Mouse (Mus musculus) midbrain, embryonic 12.5 days (tissue): Measurements from ENCODE around the gene Mapre1. TPM values are rescaled to one million over a fixed set of nuclear protein-coding genes. Genes with fewer than 3 reads are reported as not detected.
"Not testable (repeated sequence)": the region's sequence is repeated elsewhere in the genome, so short reads cannot be mapped to it uniquely, and the experiment has no call there.

Experiments
- ATAC-seq: fragments of 200-750 bp; cut with Nextera tagmentation; 2 replicates; pipeline ENCODE4 v1.8.0; 2017; ENCODE audit warnings: low read depth, moderate TSS enrichment, moderate library complexity; ENCODE audit not compliant: low FRiP score
- H3K27ac ChIP-seq: fragments of 300-500 bp; sonication (generic); replicated peaks from 2 replicates; pipeline ENCODE4 v1.5.1; 2016; ENCODE audit warnings: mild to moderate bottlenecking
- H3K27me3 ChIP-seq: fragments of 300-500 bp; sonication (generic); 2 replicates; pipeline ENCODE4 v1.6.1; 2016; ENCODE audit warnings: mild to moderate bottlenecking
- H3K36me3 ChIP-seq: fragments of 300-500 bp; sonication (generic); 2 replicates; pipeline ENCODE4 v1.6.1; 2016
- H3K4me1 ChIP-seq: fragments of 300-500 bp; sonication (generic); 2 replicates; pipeline ENCODE4 v1.6.1; 2016
- H3K4me2 ChIP-seq: fragments of 300-500 bp; sonication (generic); replicated peaks from 2 replicates; pipeline ENCODE4 v1.6.1; 2016; ENCODE audit warnings: mild to moderate bottlenecking, moderate library complexity
- H3K4me3 ChIP-seq: fragments of 300-500 bp; sonication (generic); 2 replicates; pipeline ENCODE4 v1.5.1; 2016; ENCODE audit warnings: mild to moderate bottlenecking
- H3K9ac ChIP-seq: fragments of 300-500 bp; sonication (generic); replicated peaks from 2 replicates; pipeline ENCODE4 v1.6.1; 2016; ENCODE audit warnings: mild to moderate bottlenecking, moderate library complexity
- H3K9me3 ChIP-seq: fragments of 300-500 bp; sonication (generic); 2 replicates; pipeline ENCODE4 v1.6.1; 2016; ENCODE audit warnings: mild to moderate bottlenecking
- WGBS: fragments of 180-500 bp; shearing (Covaris S2); methylation state at CpG from one replicate; pipeline ENCODE4 v1.1.7; 2016; 5-methylcytosine and 5-hydroxymethylcytosine counted together
- polyA plus RNA-seq: library from polyadenylated mRNA; unstranded; fragments of >200 nt; fragmentation: Nextera tagmentation; extraction: Ambion mirVana; gene quantifications from 2 replicates; pipeline ENCODE4 v1.2.1, GENCODE M21; 2016

Mapre1 gene
- polyA plus RNA-seq = 362 and 384 TPM in 2 replicates

DNA sequence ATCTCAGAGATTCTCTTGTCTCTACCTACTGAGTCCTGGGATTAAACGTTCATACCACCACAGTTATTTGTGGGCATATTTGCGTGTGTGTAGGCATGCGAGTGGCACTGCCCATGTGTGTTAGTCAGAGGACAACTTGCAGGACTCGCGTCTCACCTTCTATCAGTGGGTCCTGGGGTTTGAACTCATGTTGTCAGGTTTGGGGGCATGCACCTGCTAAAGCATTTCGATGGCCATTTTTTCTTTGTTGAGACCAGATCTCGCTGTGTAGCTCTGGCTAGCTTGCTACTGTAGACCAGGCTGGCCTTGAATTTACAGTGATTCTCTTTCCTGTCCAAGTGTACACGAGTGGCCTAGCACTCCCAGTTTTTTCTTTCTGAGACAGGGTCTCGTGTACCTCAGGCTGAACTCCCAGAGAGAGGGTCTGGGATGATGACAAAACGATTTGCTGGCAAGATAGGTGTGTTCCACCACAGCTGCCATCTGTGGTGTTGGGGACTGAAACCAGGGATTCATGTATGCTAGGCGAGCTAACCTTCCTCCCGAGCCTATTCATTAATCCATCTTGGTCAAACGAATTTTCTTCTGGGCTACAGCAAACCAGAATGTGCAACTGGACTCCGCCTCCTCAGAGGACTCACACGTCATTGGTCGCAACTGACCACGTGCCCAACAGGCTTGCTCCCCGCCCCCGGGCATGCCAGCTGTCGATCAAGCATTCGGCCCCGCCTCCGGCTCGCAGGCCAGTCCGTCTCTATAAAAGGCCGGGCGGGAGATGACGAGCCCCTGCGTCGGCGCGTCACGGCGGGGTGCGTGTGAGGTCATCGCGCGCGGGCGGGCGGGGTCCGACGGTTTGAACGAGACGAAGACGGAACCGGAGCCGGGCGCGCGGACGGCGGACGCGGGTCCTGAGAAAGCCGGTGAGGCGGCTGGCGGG, at the start of gene Mapre1:
TSS of gene Mapre1 (plus strand) at position 775 of the 937 bp plus-strand sequence.
- H3K27me3 ChIP-seq = no peaks in the 10 kb centered on the region
- peaks cover 27% of the 10 kb centered on the region for H3K4me1 ChIP-seq
- H3K4me3 ChIP-seq = peak within 1 kb of the TSS; percentile 71
- H3K9ac ChIP-seq = peak within 1 kb of the TSS; percentile 93
- ATAC-seq = peak; percentile 97
- no peaks in the 10 kb centered on the region for H3K9me3 ChIP-seq
- WGBS = 11% methylated on average over 58 of the region's 58 CpGs
- peak within 1 kb of the TSS; percentile 72 for H3K4me2 ChIP-seq
- no peaks in the 10 kb centered on the region for H3K36me3 ChIP-seq
- H3K27ac ChIP-seq = peak within 1 kb of the TSS; percentile 90

DNA sequence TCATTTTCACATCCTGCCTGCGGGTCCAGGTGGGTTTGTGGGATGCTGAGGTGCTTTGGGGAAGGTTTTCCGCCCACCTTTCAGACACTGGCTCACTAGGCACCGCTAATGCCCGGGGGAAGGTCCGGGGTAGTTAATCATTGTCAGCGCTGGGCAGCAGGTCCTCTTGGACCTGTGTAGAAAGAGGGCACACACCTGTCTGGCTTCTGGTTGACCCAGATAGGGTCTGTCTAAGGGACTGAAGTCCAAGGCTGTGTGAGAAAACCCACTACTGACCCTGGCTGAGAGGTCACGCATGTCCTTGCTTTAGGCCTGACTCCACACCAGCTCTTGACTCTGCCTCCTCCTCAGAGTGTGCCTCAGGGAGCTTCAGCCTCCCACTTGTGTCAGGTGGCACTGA, 47.7 kb upstream of the Mapre1 start:
- ATAC-seq, H3K36me3 ChIP-seq, H3K4me2 ChIP-seq, H3K4me1 ChIP-seq, H3K27ac ChIP-seq, H3K27me3 ChIP-seq, H3K4me3 ChIP-seq, H3K9me3 ChIP-seq, H3K9ac ChIP-seq: not testable (repeated sequence)
- WGBS = 88% methylated on average over 7 of the region's 7 CpGs

DNA sequence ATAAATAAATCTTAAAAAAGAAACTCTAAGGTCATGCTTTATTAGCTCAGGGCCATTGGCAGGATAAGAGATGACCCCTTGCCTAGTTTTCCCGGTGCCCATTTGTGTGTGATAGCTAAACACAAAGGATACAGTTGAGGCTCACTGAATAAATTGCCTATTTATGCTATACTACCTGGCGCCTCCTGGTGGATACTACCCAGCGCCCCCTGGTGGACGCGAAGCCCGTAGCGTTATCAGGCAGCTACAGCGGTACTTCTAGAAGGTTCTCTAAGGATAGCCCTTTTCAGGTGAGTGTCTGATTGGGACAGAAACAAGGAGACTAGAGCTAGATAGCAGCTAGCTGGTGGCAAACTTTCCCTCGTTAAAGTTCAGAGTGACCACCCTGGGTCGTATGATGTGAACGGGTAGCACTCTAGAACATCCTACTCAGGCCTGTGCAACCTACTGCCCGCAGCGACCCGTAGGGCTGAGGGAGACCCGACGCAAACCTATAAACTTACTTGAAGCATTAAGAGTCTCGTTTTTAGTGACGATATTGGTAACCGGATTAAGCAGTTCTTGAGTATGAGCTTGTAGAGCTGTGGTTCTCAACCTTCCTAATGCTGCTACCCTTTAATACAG, 46.5 kb upstream of the Mapre1 start:
- Histone ChIP-seq H3K27me3 (no peaks in the 10 kb centered on the region), H3K9me3 (no peaks in the 10 kb centered on the region), H3K4me3 (no peak overlapping the region), H3K27ac (no peak overlapping the region), H3K36me3 (no peaks in the 10 kb centered on the region), H3K4me1 (no peaks in the 10 kb centered on the region), H3K9ac (no peak overlapping the region), H3K4me2 (no peak overlapping the region)
- WGBS = 64% methylated on average over 19 of the region's 19 CpGs
- no peak for ATAC-seq

DNA sequence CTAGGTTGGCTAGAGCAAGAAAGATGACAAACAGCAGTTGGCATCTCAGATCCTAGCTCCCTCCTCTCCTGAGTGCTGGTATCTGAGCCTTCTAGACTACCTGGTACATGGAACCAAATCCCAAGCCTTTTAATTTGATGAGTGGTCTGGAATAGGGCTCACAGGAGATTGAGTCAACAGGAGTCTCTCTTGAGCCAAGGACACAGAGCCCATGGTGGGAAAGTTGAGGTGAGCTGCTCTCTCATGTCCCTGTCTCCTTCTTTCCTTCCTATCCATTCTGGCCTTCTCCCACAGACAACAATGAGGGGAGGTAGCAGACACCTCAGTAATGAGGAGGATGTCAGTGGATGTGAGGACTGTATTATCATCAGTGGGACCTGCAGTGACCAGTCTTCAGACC, 44.7 kb upstream of the Mapre1 start, which contains the start of gene Dnmt3c:
TSS of gene Dnmt3c (plus strand) at position 301 of the 400 bp plus-strand sequence.
- Histone ChIP-seq H3K4me3 (no peak within 1 kb of the TSS), H3K27ac (no peak within 1 kb of the TSS), H3K4me1 (no peaks in the 10 kb centered on the region), H3K9me3 (no peaks in the 10 kb centered on the region), H3K27me3 (no peaks in the 10 kb centered on the region), H3K9ac (no peak within 1 kb of the TSS), H3K36me3 (no peaks in the 10 kb centered on the region), H3K4me2 (no peak within 1 kb of the TSS)
- ATAC-seq = no peak

DNA sequence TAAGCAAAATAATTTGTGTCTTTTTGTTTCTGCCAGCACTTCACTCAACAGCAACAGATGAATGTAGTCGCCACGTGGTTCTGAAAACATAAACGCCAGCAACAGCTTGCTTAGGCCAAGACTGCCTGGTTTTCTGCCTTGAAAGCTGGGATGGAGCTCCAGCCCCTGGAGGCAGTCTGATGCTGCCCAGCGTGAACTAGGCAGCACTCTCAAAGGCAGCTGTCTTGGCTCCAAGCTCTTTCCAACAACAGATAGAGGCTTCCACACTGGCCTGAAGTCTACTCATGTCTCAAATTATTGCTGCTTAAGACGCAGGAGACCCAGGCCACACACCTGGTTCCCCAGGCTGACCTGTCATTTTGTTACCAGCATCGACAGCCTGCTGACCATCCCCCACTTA, 37.7 kb upstream of the Mapre1 start:
- ATAC-seq = no peak

DNA sequence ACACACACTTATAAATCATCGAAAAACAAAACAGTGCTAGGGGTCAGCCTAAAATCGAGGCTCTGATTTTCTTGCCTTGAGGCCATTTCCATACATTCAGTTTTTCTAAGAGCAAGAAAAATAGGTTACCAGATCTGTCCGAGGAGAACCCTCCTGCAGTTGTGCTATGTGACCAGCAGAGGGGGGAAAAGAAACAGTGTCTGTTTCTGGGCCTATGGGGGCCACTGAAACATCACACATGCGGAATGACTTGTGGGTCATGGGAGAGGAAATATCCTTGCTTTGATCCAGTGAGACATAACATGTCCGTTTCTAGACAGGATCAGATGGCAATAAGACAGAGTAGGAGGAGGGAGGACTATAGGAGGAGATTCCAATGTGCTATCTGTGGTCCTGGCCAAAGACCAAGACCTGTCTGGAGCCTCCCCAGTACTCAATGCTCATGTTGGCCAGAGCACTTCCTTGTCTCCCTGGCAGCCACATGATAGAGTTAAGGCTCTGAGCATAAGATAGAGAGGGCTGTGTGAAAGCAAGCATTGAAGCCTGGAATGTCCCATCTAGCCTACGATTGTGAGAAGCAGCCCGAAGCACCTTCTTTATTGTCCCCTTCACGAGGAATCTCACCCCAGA, 30.3 kb upstream of the Mapre1 start:
- no peaks in the 10 kb centered on the region for H3K36me3 ChIP-seq
- H3K4me2 ChIP-seq = no peak overlapping the region
- peaks cover 12% of the 10 kb centered on the region for H3K4me1 ChIP-seq
- no peak for ATAC-seq
- H3K4me3 ChIP-seq = no peak overlapping the region
- WGBS = 51% methylated on average over 8 of the region's 8 CpGs
- H3K9me3 ChIP-seq = no peaks in the 10 kb centered on the region
- no peak overlapping the region for H3K9ac ChIP-seq
- H3K27me3 ChIP-seq = no peaks in the 10 kb centered on the region
- H3K27ac ChIP-seq = no peak overlapping the region

More for the DNA sequence above, 37.7 kb upstream of the Mapre1 start:
- no peak overlapping the region for H3K4me3 ChIP-seq
- no peaks in the 10 kb centered on the region for H3K9me3 ChIP-seq
- no peak overlapping the region for H3K4me2 ChIP-seq
- H3K36me3 ChIP-seq = no peaks in the 10 kb centered on the region
- H3K27me3 ChIP-seq = no peaks in the 10 kb centered on the region
- no peak overlapping the region for H3K27ac ChIP-seq
- H3K9ac ChIP-seq = no peak overlapping the region
- 0 out of 2 replicates have a peak, but pooled peaks cover 6% of the 10 kb centered on the region for H3K4me1 ChIP-seq
- 41% methylated on average over 6 of the region's 6 CpGs for WGBS

DNA sequence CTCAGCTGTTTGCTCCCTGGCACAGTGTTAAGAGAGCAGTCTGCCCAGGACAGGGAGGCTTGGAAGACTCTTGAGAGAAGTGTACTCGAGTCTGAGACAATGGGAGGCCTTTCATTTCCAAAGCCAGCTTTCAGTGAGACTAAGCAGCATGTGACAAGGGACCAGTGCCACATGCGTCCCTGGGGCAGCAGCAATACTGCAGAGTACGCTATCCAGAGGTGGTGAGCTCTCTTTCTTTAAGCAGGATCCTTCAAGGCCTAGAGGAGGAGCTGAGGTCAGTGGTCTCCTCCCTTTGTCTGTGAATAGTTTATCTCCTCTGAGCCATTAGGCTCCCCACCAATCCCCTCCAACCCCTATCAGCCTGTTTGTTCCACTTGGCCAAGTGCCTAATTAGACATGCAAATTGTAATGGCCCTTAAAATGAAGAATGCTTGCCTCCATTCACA, 28.4 kb upstream of the Mapre1 start:
- H3K27me3 ChIP-seq = no peaks in the 10 kb centered on the region
- 19% methylated on average over 3 of the region's 3 CpGs for WGBS
- ATAC-seq = peak; percentile 69
- H3K27ac ChIP-seq = peak overlapping the region; percentile 47
- no peaks in the 10 kb centered on the region for H3K36me3 ChIP-seq
- no peak overlapping the region for H3K4me2 ChIP-seq
- H3K9me3 ChIP-seq = no peaks in the 10 kb centered on the region
- no peak overlapping the region for H3K4me3 ChIP-seq
- peaks cover 12% of the 10 kb centered on the region for H3K4me1 ChIP-seq
- no peak overlapping the region for H3K9ac ChIP-seq

DNA sequence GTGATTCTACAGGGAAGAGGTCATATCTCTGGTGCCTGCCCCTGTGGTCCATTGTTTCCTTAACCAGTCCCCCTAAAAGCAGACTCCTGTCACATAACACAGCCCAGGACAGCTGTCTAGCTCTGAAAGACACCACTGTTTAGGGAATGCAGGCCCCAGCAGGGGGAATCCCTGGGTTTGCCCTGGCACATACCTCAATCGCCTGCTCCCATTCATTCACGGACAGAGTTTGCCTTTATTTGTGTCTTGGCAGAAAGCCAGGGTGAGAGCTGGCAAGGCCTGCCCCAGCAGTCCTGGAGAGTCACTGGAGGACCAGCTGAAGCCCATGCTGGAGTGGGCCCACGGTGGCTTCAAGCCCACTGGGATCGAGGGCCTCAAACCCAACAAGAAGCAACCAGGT, 27.8 kb upstream of the Mapre1 start:
- WGBS = 32% methylated on average over 4 of the region's 4 CpGs

DNA sequence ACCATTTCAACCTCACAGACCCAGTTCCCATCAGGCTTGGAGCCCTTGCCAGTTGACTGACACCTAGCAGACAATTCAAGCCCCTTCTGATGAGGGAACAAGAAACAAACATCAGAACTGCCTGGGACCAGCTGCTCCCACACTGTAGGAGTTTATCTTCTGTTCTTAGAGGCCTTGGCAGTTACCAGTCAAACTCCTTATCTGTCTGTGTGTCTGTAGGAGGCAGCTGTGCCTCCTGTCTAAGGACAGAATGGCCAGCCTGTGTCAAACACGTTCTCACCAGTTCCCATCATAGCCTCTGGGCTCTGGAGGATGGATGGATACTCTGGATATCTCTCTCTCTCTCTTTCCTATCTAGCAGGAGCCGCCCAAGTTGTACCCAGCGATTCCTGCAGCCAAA, 23.2 kb upstream of the Mapre1 start:
- not testable (repeated sequence) for H3K9me3 ChIP-seq, H3K27me3 ChIP-seq, H3K36me3 ChIP-seq, H3K4me1 ChIP-seq, H3K4me3 ChIP-seq, H3K4me2 ChIP-seq, ATAC-seq, H3K27ac ChIP-seq, H3K9ac ChIP-seq
- WGBS = 84% methylated on average over 3 of the region's 3 CpGs

More for the DNA sequence above, 27.8 kb upstream of the Mapre1 start:
- H3K27me3 ChIP-seq = no peaks in the 10 kb centered on the region
- H3K9ac ChIP-seq = no peak overlapping the region
- H3K36me3 ChIP-seq = no peaks in the 10 kb centered on the region
- H3K27ac ChIP-seq = peak overlapping the region; percentile 47
- no peaks in the 10 kb centered on the region for H3K9me3 ChIP-seq
- no peak overlapping the region for H3K4me3 ChIP-seq
- H3K4me2 ChIP-seq = no peak overlapping the region
- peak; percentile 72 for ATAC-seq
- H3K4me1 ChIP-seq = peaks cover 12% of the 10 kb centered on the region

DNA sequence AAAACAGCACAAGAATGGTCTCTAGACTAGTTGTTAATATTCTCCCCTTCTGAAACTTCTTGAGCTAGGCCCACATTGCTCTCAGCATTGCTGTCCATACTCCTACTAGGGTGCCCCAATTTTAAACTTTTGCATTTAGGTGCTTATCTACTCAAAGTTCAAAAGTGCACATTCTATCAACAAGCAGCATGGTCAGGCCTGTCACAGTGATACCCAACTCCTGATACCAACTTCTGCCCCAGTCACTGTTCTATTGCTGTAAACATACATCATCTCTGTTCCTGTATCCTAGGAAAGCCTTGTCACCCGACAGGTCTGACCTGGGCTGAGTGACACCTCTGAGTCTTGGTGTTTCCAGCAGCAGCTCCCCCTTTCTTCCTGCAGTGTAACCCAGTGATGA, 18.0 kb upstream of the Mapre1 start:
- ATAC-seq = no peak
- H3K4me1 ChIP-seq = no peaks in the 10 kb centered on the region
- H3K9me3 ChIP-seq = no peaks in the 10 kb centered on the region
- H3K4me2 ChIP-seq = no peak overlapping the region
- H3K27me3 ChIP-seq = no peaks in the 10 kb centered on the region
- H3K9ac ChIP-seq = no peak overlapping the region
- no peak overlapping the region for H3K4me3 ChIP-seq
- no peak overlapping the region for H3K27ac ChIP-seq
- 85% methylated on average over 1 of the region's 1 CpGs for WGBS
- no peaks in the 10 kb centered on the region for H3K36me3 ChIP-seq

DNA sequence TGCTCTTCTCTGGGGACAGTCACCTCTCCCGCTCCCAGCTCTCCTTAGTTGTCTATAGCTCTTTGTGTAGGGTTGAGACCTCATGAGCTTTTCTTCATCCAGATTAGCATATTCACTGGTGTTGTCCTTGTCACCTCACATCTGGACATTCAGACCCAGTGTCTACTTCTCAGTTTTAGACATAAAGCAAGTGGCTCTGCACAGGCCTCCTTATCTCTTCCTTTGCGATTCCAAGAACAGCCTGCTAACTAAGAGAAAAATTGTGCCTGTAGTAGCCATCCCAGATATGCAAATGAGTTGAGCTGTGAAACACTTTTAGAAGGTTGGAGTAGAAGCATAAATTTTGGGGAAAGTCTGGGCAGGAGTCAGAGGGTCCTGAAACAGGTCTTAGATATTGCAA, 16.6 kb upstream of the Mapre1 start:
- WGBS = 86% methylated on average over 2 of the region's 2 CpGs
- Histone ChIP-seq H3K4me1 (no peaks in the 10 kb centered on the region), H3K36me3 (no peaks in the 10 kb centered on the region), H3K9me3 (no peaks in the 10 kb centered on the region), H3K27ac (no peak overlapping the region), H3K9ac (no peak overlapping the region), H3K27me3 (no peaks in the 10 kb centered on the region), H3K4me2 (no peak overlapping the region), H3K4me3 (no peak overlapping the region)
- no peak for ATAC-seq

DNA sequence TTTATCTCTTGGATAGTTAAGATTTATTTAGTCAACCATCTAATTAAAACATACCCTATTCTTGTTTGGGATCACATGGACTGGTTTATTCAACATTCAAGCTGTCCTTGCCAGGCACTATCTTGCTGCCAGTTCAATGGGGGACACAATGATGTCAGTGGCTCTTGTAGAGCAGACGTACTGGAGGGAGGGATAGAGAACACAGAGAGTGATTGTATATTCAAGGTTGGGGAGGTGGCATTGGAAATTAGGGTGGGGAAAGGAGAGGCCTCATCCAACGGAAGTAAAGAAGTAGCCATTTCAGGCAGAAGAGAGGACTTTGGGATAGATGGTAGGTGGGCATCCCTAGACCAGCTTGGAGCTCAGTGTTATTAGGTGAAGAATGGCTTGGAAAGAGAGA, 16.2 kb upstream of the Mapre1 start:
- ATAC-seq = no peak
- Histone ChIP-seq H3K27ac (no peak overlapping the region), H3K27me3 (no peaks in the 10 kb centered on the region), H3K9ac (no peak overlapping the region), H3K36me3 (no peaks in the 10 kb centered on the region), H3K4me2 (no peak overlapping the region), H3K9me3 (no peaks in the 10 kb centered on the region), H3K4me3 (no peak overlapping the region), H3K4me1 (no peaks in the 10 kb centered on the region)
- WGBS = 85% methylated on average over 2 of the region's 2 CpGs
